Mouse (Mus musculus): ENCODE results near the gene Traf3ip2.

The Traf3ip2 gene

DNA sequence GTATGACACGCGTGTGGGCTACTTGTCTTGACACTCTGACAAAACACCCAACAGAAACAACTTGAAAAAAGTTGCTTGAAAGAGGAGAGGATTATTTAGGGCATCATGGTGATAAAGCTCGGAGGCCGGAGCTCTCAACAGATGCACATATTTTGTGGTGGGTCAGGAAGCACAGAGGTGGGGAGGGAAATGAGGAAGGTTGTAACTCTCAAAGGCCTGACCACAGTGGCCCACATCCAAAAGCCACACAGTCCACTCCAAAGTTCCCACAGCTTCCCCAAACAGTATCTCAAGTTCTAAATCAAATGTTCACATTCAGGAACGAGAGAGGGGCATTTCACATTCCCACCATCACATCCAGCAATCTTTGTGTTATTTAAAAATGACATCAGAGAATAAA, 11.7 kb upstream of the Traf3ip2 start:
- no peak for DNase-seq (ENCODE audit: low spot score)

DNA sequence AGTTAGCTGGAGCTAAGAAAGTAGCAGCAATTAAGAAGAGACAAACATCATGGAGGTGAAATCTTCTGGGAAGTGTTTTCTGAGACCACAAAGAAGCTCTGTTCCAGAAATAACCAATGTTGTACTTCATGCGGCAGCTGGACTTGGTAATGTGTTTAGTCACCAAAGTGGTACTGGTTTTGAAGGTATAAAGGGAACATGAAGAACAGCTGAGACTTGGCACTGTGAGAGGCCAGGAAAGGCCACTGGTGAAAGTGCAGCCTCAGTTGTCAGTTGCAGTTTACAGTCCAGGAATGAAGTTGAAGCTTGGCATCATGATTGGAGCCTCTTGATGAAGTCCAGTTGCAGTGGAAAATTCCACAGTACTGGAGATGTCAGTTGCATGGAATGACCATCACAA, 6.3 kb upstream of the Traf3ip2 start:
- no peak for DNase-seq (ENCODE audit: low spot score)

DNA sequence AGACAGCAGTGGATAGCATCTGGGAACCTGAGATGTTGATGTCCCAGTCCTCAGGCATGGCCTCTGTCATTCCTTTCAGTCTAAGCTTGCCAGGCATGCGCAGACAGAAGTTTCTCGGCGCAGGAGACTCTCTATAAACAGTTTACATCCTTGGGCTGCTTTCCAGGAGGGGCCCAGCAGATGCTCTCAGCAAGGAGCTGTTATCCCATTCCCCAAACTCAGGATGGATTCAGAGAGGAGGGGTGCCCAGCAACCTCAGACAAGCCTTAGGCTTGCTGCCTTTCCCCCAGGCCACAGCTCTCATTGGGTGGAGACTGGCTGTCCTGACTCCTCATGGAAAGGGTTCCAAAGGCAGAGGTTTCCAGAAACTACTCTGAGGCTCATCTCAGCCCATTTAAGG, 1.5 kb upstream of the Traf3ip2 start:
- no peak for DNase-seq (ENCODE audit: low spot score)

DNA sequence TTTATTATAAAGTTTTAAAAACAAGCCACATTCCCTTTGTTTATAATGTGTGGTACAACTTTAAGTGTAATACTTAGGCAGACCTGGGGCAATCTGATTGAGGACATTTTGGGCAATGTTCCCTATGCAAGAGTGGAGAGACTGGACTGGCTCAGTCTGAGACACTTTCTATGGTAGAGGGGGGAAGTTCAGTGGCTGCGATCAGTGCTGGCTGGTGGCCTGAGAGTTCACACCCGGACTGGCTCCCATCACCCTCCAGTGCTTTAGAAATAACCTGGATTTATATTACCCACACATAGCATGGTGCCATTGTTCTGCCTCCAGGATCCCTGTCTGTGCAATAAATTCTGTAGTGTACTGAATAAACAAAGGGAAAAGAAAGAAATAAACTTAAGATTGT, 603 bp upstream of the Traf3ip2 start:
- DNase-seq (ENCODE audit: low spot score): no peak

DNA sequence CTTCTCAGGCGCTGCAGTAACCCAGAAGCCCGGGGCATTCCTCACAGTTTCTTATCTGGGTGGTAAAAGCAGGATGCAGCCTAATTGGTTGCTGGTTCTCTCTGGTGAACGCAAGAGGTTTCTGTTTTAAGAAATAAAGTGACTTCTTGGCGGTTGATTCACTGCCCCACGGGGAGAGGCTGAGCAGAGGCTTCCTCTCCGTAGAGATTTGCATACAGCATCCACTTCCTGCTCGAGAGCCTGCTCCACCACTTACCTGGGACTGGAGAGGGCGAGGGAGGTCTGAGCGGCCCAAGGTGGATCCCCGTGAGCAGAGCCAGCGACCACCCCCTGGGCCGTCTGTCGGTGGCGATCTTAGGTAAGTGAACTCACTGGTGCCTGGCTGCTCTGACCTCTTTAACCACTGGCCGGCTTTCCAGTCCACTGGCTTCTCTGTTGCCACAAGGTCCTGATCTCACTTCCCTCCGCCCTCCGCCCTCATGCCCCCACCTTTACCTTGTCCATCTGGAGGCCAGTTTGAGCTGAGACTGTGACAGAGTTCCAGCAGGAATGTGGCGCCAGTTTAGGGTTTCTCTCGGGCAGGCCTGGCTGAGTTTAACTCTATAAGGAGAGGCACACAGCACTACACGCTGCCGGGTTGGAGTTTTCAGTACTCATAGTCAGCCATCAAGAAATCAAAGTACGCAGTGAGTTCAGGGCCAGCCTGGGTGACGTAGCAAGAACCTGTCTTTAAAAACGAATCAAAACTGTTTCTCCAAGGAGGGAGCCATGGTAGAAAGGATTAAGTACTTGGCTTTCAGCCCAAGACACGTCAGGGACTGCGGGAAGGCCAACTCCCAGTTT, 476 bp downstream of the Traf3ip2 start:
- DNase-seq (ENCODE audit: low spot score): peak; percentile 25

DNA sequence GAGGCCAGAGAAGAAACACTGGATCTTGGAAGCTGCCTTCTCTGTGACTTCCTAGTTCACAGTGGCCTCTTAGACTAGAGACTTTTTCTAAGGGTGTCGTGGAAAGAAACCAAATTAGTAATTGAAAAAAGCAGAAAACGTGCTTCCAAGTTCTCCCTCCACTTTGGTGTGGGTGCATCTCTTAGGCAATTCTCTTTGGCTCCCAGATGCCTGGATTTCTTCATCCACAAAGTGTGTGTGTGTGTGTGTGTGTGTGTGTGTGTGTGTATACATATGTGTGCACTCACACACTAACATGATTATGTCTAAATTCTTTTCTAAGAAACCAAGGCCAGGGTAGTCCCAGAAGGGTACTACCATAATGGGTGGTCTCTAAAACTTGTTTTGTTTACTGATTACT, 1.2 kb downstream of the Traf3ip2 start:
- no peak for DNase-seq (ENCODE audit: low spot score)

GRCm38 (mm10) chr10:39614676-39615075, 1.9 kb downstream of the Traf3ip2 start:
- DNase-seq (ENCODE audit: low spot score): no peak

DNA sequence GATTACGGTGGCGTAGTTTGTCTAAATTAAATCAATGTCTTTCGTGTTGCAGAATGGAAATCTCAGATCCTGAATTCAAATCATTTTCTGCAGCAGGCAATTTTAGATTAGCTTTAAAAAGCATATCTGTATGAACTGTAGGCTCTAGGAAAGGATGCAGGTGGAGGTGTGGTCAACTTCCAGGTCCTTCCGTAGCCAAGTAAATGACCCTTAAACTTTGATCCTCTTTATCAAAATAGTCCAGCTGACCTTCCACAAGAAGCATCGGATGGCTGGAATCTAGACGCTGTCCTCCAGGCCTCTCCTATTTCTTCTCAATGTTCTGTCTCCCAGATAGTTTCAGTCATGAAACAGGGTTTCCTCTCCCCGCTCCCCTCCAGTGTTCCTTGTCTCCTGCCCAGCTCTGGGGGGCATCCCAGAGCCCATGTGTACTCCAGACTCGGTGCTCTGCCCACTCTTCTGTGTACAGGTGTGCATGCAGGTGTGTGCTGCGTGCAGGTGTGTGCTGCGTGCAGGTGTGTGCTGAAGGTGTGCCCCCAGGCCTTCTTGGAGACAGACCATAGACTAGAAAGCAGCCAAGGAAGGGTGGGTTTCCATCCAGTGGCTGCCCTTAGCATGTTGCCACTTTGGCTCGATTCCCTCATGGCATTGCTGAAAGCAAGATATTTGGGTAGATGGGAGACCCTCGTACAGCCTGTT, 2.9 kb downstream of the Traf3ip2 start:
- DNase-seq (ENCODE audit: low spot score): no peak

DNA sequence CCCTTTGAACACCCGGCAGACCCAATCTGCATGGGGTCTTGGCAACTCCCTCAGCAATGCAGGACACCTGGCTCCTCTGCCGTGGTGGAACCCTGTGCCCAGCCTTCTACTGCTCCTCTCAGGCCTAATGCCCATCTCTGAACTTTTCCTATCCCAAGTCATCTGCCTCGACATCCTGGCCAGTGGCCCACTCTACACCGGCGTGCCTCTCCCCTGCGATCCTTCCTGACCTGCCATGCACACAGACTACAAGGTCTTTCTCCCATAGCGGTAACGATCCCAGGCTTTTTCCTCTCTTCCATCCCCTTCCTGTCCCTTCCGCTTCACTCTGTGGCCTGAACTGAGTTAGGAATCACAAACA, 3.5 kb downstream of the Traf3ip2 start:
- no peak for DNase-seq (ENCODE audit: low spot score)

DNA sequence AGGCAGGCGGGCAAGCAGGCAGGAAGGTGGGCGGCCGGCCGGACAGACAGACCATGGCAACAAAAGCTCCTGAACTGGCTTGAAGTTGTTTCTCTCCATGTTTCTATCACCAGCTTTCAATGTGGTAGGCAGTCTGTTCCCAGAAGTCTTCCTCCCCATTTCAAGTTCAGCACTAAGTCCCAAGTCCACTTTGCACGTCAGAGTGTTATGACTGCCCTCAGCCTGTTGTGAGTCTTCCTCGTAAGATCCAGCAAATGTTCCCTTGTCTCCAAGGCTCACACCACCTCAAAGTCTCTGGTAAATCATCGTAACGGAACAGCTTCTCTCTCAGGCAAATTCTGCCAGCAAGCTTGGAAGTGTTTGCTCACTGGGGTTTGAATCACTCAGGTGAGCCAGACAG, 3.9 kb downstream of the Traf3ip2 start:
- DNase-seq (ENCODE audit: low spot score): no peak

GRCm38 (mm10) chr10:39618431-39618830, 5.7 kb downstream of the Traf3ip2 start:
- DNase-seq (ENCODE audit: low spot score): no peak

- DNase-seq (ENCODE audit: low spot score): no peak
Observed at GRCm38 (mm10) chr10:39620626-39621025, 7.9 kb downstream of the Traf3ip2 start.

GRCm38 (mm10) chr10:39623806-39624205, 11.1 kb downstream of the Traf3ip2 start:
- no peak for DNase-seq (ENCODE audit: low spot score)

GRCm38 (mm10) chr10:39624837-39625625, 12.3 kb downstream of the Traf3ip2 start:
- no peak for DNase-seq (ENCODE audit: low spot score)

DNA sequence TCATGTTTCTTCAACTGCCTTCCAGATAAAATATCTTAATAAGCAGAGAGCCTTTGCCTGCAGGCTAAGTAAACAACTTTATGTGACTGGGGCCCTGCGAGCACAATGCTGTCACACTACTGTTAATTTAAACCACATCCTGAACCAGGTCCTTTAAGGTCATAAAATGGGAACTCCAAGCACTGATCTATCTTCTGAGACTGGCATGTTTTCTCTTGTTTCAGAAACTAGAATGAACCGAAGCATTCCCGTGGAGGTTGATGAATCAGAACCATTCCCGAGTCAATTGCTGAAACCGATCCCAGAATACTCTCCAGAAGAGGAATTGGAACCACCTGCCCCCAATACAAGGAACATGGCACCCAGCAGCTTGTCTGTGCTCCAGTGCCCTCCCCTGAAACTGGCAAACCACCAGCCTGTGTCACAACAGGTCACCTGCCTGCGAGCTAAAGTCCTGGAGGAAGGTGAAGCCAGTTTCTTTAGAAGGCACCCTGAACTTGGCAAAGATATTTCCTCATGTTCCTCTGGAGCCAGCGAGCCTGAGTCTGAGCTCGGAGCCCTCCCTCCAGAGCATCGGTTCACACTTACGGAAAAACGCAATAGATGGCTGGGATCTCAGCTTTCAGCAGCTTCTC, 13.0 kb downstream of the Traf3ip2 start:
- no peak for DNase-seq (ENCODE audit: low spot score)

DNA sequence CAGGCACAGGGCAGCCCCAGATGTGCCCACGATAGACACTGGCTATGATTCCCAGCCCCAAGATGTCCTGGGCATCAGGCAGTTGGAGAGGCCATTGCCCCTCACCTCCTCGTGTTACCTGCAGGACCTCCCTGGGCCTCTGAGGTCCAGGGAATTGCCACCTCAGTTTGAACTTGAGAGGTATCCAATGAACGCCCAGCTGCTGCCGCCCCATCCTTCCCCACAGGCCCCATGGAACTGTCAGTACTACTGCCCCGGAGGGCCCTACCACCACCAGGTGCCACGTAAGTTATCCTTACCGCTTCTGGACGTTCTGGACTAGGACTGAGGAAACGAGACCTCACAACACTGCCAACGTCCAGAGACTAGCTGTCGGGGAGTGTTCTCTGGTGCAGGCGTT, 13.6 kb downstream of the Traf3ip2 start:
- no peak for DNase-seq (ENCODE audit: low spot score)

DNA sequence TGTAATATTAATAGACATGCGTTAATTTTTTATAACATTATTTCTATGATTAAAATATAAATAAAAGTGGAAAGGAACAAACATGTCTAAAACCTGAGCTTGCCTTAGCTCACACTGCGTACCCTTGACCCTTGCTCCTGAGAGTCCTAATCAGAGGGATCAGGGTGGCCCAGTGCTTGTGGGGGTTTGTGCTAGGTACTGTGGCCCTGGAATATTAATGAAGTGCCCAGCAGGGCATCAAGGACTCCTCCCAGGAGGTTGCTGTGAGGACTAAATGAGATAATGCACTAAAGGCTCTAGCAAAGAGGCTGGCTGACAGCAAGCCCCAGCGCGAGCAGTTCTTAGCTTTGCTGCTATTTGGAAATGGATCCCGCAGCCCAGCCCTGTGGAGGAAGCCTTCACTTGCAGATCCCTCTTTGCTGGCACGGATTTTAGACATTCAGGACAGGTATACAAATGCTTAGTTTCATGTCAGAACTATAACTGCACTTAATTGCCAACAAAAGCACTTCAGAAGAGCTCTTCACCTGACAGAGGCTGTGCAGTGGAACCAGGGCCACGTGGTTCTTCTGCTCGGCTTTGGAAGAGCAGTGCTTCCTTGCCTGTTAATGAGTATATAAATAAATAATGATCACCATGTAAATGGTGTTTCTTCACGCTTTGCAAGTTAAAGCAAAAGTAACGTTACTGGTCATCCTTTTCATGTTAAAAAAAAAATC, 16.2 kb downstream of the Traf3ip2 start:
- no peak for DNase-seq (ENCODE audit: low spot score)

- no peak for DNase-seq (ENCODE audit: low spot score)
Observed at GRCm38 (mm10) chr10:39629746-39630552, 17.2 kb downstream of the Traf3ip2 start.

GRCm38 (mm10) chr10:39630811-39631210, 18.1 kb downstream of the Traf3ip2 start:
- no peak for DNase-seq (ENCODE audit: low spot score)

DNA sequence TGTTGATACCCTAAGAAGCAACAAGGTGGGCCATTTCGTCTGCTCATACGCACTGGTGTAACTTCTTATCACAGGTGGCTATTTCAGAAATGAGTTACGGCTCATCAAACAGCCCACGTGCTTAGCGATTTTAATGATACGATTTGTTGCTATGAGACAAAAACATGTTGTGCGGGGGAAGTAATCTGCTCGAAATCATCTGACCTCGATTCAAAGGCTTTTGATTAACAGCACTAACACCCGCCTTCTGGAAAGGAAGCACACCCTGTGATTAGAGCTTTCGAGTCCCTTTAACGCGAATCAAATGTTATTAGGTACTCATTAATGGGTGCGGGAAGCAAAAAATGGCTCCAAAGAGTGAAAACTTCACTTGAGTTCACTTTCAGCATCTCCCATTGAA, 18.9 kb downstream of the Traf3ip2 start:
- no peak for DNase-seq (ENCODE audit: low spot score)

- DNase-seq (ENCODE audit: low spot score): no peak
Observed at GRCm38 (mm10) chr10:39633379-39633778, 20.6 kb downstream of the Traf3ip2 start.
